Comparison of ENCODE assay signal across 19 mouse cellular contexts in the genomic region with DNA sequence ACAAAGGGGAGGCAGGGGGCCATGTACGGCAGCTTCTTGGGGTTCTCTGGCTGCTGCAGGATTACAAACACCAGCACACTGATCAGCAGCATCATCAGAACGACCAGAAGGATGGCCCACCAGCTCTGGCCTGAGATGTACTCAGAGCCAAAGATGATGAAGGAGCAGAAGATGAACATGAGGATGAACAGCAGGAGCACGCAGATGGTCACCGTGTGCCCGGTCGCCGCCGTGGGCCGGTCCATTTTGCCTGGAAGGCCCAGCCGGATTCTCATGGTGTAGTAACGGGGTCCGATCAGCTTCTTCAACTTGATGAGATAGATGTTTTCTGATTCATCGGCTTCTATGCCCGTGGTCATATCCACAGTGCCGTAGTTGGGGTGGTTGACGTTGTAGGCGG.
"Had no signal": no experiment of that assay in that cellular context is flagged by ENCODE, and none has a peak within 500 bp of the region (broad histone marks: within the 10 kb centered on the region; RNA-seq: fewer than 3 reads in every experiment).

No protein-coding gene starts in this region.

- H3K27ac ChIP-seq: midbrain, embryonic 10.5 days; midbrain, embryonic 12.5 days; neural tube, embryonic 13.5 days; neural tube, embryonic 15.5 days had no signal

- H3K36me3 ChIP-seq: midbrain, embryonic 10.5 days; midbrain, embryonic 12.5 days had no signal

- H3K27me3 ChIP-seq: midbrain, embryonic 12.5 days; neural tube, embryonic 13.5 days; neural tube, embryonic 15.5 days had no signal

- H3K4me1 ChIP-seq: midbrain, embryonic 10.5 days; neural tube, embryonic 13.5 days; neural tube, embryonic 15.5 days had no signal

- H3K4me3 ChIP-seq: midbrain, embryonic 10.5 days; midbrain, embryonic 12.5 days; myocyte; neural tube, embryonic 13.5 days; neural tube, embryonic 15.5 days had no signal

- ATAC-seq: midbrain, embryonic 16.5 days had no signal

- DNase-seq: lung, adult 18-20 months; lung, embryonic 14.5 days; lung, postnatal 10 days; lung, postnatal 4 days; midbrain, embryonic 14.5 days; retina, postnatal 1 day; right cerebral cortex, adult 18-20 months; right cerebral cortex, postnatal 25 days; right cerebral cortex, postnatal 4 days; spleen, adult 18-20 months; thymus, adult 18-20 months; thymus, postnatal 14 days; thymus, postnatal 36 days had no signal
